Mouse (Mus musculus) urinary bladder, postnatal 4 days (tissue): Measurements from ENCODE around the gene Sla2.
"Not testable (repeated sequence)": the region's sequence is repeated elsewhere in the genome, so short reads cannot be mapped to it uniquely, and the experiment has no call there.

ENCODE experiments used
- DNase-seq, 2 experiments: peaks; one replicate each; pipeline ENCODE4 v3.0.0; 2021 to 2022; ENCODE audit warnings: low spot score in 2 of 2

Sla2 gene

GRCm38 (mm10) chr2:156887017-156887416 lies at the start of gene Sla2:
Gene Sla2 (minus strand): TSS chr2:156887192.
- no peak for DNase-seq

GRCm38 (mm10) chr2:156935005-156935404 lies 48.0 kb upstream of the Sla2 start:
- no peak for DNase-seq

- DNase-seq, result no peak
Measured at GRCm38 (mm10) chr2:156933426-156933825, 46.4 kb upstream of the Sla2 start.

- no peak for DNase-seq
Measured at GRCm38 (mm10) chr2:156931421-156931820, 44.4 kb upstream of the Sla2 start.

- no peak for DNase-seq
Measured at GRCm38 (mm10) chr2:156930549-156930948, 43.6 kb upstream of the Sla2 start.

GRCm38 (mm10) chr2:156929519-156930120 lies 42.6 kb upstream of the Sla2 start:
- no peak for DNase-seq

- DNase-seq, result no peak
Measured at GRCm38 (mm10) chr2:156928606-156929005, 41.6 kb upstream of the Sla2 start.

- DNase-seq, result no peak
Measured at GRCm38 (mm10) chr2:156927663-156928062, 40.7 kb upstream of the Sla2 start.

GRCm38 (mm10) chr2:156925611-156926010 lies 38.6 kb upstream of the Sla2 start:
- DNase-seq, result not testable (repeated sequence)

- DNase-seq, result not testable (repeated sequence)
Measured at GRCm38 (mm10) chr2:156925075-156925474, 38.1 kb upstream of the Sla2 start.

GRCm38 (mm10) chr2:156924210-156924898 lies 37.4 kb upstream of the Sla2 start:
- DNase-seq, result no peak

- no peak for DNase-seq
Measured at GRCm38 (mm10) chr2:156923057-156923456, 36.1 kb upstream of the Sla2 start.

- no peak for DNase-seq
Measured at GRCm38 (mm10) chr2:156919796-156920195, 32.8 kb upstream of the Sla2 start.

- not testable (repeated sequence) for DNase-seq
Measured at GRCm38 (mm10) chr2:156919191-156919590, 32.2 kb upstream of the Sla2 start.

GRCm38 (mm10) chr2:156918562-156918961 lies 31.6 kb upstream of the Sla2 start:
- DNase-seq, result no peak

GRCm38 (mm10) chr2:156916419-156917125 lies 29.6 kb upstream of the Sla2 start:
- DNase-seq, result no peak

- no peak for DNase-seq
Measured at GRCm38 (mm10) chr2:156915559-156915958, 28.6 kb upstream of the Sla2 start.

GRCm38 (mm10) chr2:156913191-156913590 lies 26.2 kb upstream of the Sla2 start:
- DNase-seq, result no peak

- DNase-seq, result not testable (repeated sequence)
Measured at GRCm38 (mm10) chr2:156905931-156906330, 18.9 kb upstream of the Sla2 start.

- DNase-seq, result peak in 1 of 2 experiments; percentile 39
Measured at GRCm38 (mm10) chr2:156904976-156905717, 18.2 kb upstream of the Sla2 start.

GRCm38 (mm10) chr2:156903367-156903766 lies 16.4 kb upstream of the Sla2 start:
- DNase-seq, result no peak

GRCm38 (mm10) chr2:156902411-156902810 lies 15.4 kb upstream of the Sla2 start:
- DNase-seq, result not testable (repeated sequence)
